Mouse (Mus musculus) spleen, adult 18-20 months (tissue): ENCODE data around the gene Lbhd2.

Source experiments
- DNase-seq, 2 experiments: peaks; one replicate each; pipeline ENCODE4 v3.0.0; 2022; ENCODE audit warnings: mixed read lengths in 2 of 2

The Lbhd2 gene

GRCm38 (mm10) chr12:111409583-111409982, 3.0 kb downstream of the Lbhd2 start:
- DNase-seq, result no peak

- no peak for DNase-seq
Observed at GRCm38 (mm10) chr12:111411631-111412355, 5.2 kb downstream of the Lbhd2 start.

GRCm38 (mm10) chr12:111412581-111413284, 6.1 kb downstream of the Lbhd2 start:
- DNase-seq, result no peak

- peak; percentile 58 to 76 for DNase-seq
Observed at GRCm38 (mm10) chr12:111413300-111413699, 6.7 kb downstream of the Lbhd2 start.

GRCm38 (mm10) chr12:111416921-111417779, 10.5 kb downstream of the Lbhd2 start, which contains the start of gene Exoc3l4:
Exoc3l4 (plus strand) TSS chr12:111417017.
- DNase-seq, result no peak

- DNase-seq, result no peak
Observed at GRCm38 (mm10) chr12:111419918-111420317, 13.3 kb downstream of the Lbhd2 start.

- no peak for DNase-seq
Observed at GRCm38 (mm10) chr12:111420946-111421709, 14.5 kb downstream of the Lbhd2 start.

GRCm38 (mm10) chr12:111422852-111423251, 16.2 kb downstream of the Lbhd2 start:
- no peak for DNase-seq

GRCm38 (mm10) chr12:111423570-111424129, 17.0 kb downstream of the Lbhd2 start:
- no peak for DNase-seq

GRCm38 (mm10) chr12:111424547-111424946, 17.9 kb downstream of the Lbhd2 start:
- no peak for DNase-seq

GRCm38 (mm10) chr12:111425258-111425657, 18.6 kb downstream of the Lbhd2 start:
- peak in 1 of 2 experiments; percentile 65 for DNase-seq

GRCm38 (mm10) chr12:111425789-111426460, 19.3 kb downstream of the Lbhd2 start:
- DNase-seq, result peak; percentile 61 to 86

- DNase-seq, result no peak
Observed at GRCm38 (mm10) chr12:111427438-111428113, 21.0 kb downstream of the Lbhd2 start.

- DNase-seq, result no peak
Observed at GRCm38 (mm10) chr12:111428364-111428763, 21.8 kb downstream of the Lbhd2 start.

- no peak for DNase-seq
Observed at GRCm38 (mm10) chr12:111428961-111429911, 22.6 kb downstream of the Lbhd2 start.

- no peak for DNase-seq
Observed at GRCm38 (mm10) chr12:111430049-111430867, 23.6 kb downstream of the Lbhd2 start.

GRCm38 (mm10) chr12:111430868-111431817, 24.5 kb downstream of the Lbhd2 start:
- no peak for DNase-seq
